Mouse (Mus musculus) spleen, postnatal 10 days (tissue): Measurements from ENCODE around the gene Chd8.
"Not testable (repeated sequence)": the region's sequence is repeated elsewhere in the genome, so short reads cannot be mapped to it uniquely, and the experiment has no call there.

Experiments
- DNase-seq, 2 experiments: peaks; one replicate each; pipeline ENCODE4 v3.0.0; 2021 to 2022; ENCODE audit warnings: low spot score in 2 of 2

Gene Chd8

GRCm38 (mm10) chr14:52257484-52258213 lies at the start of gene Chd8:
Gene Chd8, minus strand, starts transcription at chr14:52257780.
- peak; percentile 97 to 99 for DNase-seq

GRCm38 (mm10) chr14:52306100-52306499 lies 48.5 kb upstream of the Chd8 start:
- no peak for DNase-seq

GRCm38 (mm10) chr14:52304644-52305271 lies 47.2 kb upstream of the Chd8 start, which contains the start of gene Mettl3:
Gene Mettl3, minus strand, starts transcription at chr14:52305128.
- DNase-seq: peak; percentile 83 to 93

- DNase-seq: not testable (repeated sequence)
These were observed 45.9 kb upstream of the Chd8 start for GRCm38 (mm10) chr14:52303517-52303916.

- DNase-seq: no peak
These were observed 38.1 kb upstream of the Chd8 start for GRCm38 (mm10) chr14:52295558-52296264.

- no peak for DNase-seq
These were observed 26.6 kb upstream of the Chd8 start for GRCm38 (mm10) chr14:52284191-52284590.

GRCm38 (mm10) chr14:52283629-52284028 lies 26.0 kb upstream of the Chd8 start:
- DNase-seq: no peak

GRCm38 (mm10) chr14:52279747-52280120 lies 22.2 kb upstream of the Chd8 start:
- no peak for DNase-seq

GRCm38 (mm10) chr14:52278932-52279746 lies 21.6 kb upstream of the Chd8 start, which contains the start of the genes Tox4 and Rab2b:
Gene Tox4, plus strand, starts transcription at chr14:52279146.
Gene Rab2b, minus strand, starts transcription at chr14:52279545.
- DNase-seq: peak; percentile 98

- DNase-seq: no peak
These were observed 19.6 kb upstream of the Chd8 start for GRCm38 (mm10) chr14:52277210-52277609.

- DNase-seq: no peak
These were observed 15.2 kb upstream of the Chd8 start for GRCm38 (mm10) chr14:52272781-52273180.

GRCm38 (mm10) chr14:52256311-52257175 lies 1.0 kb downstream of the Chd8 start:
- DNase-seq: peak; percentile 26 to 27

- no peak for DNase-seq
These were observed 11.5 kb downstream of the Chd8 start for GRCm38 (mm10) chr14:52246129-52246528.

- DNase-seq: no peak
These were observed 12.9 kb downstream of the Chd8 start for GRCm38 (mm10) chr14:52244690-52245042.

- DNase-seq: peak; percentile 100
These were observed 13.4 kb downstream of the Chd8 start for GRCm38 (mm10) chr14:52244041-52244689.

GRCm38 (mm10) chr14:52236216-52236615 lies 21.4 kb downstream of the Chd8 start:
- DNase-seq: no peak

GRCm38 (mm10) chr14:52235165-52235564 lies 22.4 kb downstream of the Chd8 start:
- DNase-seq: no peak

GRCm38 (mm10) chr14:52232249-52232648 lies 25.3 kb downstream of the Chd8 start:
- DNase-seq: no peak

GRCm38 (mm10) chr14:52225972-52226371 lies 31.6 kb downstream of the Chd8 start:
- DNase-seq: no peak

- no peak for DNase-seq
These were observed 40.3 kb downstream of the Chd8 start for GRCm38 (mm10) chr14:52217261-52217660.
